Mouse (Mus musculus) mature B cell (primary cell): ENCODE results near the gene Ech1.

ENCODE experiments used
- in situ Hi-C: fragments of 300-500 bp; cut with MboI; formaldehyde crosslinking; loops from 2 replicates; pipeline ENCODE4 v1.14.3; 2019

The Ech1 gene

GRCm38 (mm10) chr7:28819571-28819970 lies 5.4 kb upstream of the Ech1 start:
- in situ Hi-C loops, result no loop called here

DNA sequence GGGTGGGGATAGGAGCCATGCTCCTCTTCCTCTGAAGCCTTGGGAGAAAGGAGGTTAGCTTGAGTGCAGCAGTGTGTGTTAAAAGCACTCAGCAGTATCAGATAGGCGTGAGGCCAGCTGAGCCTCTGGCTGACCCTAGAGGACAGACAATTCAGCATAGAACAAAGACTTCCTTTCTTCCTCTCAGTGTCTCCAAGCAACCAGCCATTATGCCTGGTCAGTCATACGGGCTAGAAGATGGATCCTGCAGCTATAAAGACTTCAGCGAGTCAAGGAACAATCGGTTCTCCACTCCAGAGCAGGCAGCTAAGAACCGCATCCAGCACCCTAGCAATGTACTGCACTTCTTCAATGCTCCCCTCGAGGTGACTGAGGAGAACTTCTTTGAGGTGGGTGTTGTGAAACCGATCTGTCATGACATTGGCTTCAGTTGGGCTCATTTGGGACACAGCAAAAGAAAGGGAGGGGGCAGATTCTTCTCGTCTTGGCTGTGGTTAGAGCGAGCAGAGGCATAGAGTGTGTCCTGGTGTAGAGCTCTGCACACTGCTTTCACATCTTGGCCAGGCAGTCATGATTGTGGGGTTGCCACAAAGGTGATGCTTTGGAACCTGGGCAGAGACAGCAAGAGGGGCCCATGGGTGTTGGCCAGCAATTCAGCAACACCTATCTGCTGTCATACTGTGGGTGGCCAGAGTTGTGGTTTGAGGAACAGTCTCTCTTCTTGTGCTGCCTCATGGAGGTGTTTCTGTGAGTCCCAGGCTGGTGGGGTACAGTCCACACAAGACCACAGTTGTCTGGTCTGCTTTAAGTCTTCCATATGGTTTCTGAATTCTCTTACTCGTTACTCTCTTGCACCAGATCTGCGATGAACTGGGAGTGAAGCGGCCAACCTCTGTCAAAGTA lies 4.4 kb upstream of the Ech1 start:
- in situ Hi-C loops, result no loop called here

DNA sequence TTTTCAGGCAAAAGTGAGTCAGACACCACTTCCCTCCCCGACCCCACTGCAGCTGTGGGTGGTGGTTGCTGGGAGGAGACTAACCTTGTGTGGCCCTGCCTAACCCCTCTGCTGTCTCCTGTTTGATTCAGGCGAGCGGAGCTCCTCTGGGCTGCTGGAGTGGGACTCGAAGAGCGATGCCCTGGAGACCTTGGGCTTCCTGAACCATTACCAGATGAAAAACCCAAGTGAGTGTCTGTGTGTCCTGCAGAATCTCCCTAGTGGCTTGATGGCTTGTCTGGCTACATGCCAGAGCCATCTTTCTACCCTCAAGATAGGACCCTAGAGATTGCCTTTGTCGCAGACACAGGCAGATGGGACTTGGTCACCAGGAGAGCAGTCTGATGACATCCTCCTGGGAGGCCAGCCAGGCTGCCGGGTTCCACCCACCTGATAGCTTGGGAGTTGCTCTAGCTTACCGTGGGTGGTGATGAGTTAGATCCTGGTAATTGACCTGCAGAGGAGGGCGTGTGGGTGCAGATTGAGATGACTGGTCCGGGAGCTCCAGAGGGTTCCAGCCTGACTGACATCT lies 3.7 kb upstream of the Ech1 start:
- in situ Hi-C loops, result no loop called here

- in situ Hi-C loops, result no loop called here
These were observed 2.5 kb upstream of the Ech1 start for GRCm38 (mm10) chr7:28822556-28822955.

DNA sequence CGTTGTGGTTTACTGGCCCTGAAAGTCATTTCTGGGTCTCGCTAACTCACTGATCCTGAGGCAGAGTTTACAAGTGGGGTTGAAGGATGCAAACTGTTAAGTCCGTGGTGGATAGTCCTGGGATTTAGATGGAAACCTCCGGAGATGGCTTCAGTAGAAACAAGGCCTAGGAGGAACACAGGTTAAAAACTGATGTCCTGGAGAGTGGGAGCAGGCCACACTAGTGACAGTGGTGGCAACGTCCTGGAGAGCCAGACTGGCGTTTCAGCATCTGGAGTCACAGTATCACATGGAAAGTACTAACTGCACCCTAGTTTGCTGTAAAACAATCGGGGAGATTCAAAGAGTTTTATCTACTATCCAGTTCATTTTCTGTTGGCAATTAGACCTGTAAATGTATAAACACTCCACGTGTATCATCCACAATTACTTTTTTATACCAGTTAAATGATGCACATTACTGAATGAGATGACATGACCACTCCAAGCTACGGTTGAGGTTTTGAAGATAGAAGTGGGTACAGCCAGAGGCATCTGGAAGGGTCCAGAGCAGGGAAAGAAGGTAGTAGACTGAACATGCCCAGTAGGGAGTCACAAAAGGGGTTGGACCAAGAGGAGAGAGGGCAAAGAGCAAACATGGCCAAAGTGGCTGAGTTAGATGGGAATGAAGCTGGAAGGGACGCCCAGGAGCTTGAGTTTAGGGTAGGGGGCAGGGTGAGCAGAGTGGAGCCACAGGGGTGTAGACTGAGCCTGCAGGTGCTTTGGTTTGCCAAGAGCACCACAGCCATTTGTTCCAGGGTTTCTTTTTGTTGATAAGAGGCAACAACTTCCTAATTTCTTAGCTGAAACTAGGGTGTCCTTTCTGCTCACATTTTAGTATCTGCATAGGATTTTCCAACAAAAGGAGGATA lies 1.8 kb upstream of the Ech1 start:
- in situ Hi-C loops, result no loop called here

DNA sequence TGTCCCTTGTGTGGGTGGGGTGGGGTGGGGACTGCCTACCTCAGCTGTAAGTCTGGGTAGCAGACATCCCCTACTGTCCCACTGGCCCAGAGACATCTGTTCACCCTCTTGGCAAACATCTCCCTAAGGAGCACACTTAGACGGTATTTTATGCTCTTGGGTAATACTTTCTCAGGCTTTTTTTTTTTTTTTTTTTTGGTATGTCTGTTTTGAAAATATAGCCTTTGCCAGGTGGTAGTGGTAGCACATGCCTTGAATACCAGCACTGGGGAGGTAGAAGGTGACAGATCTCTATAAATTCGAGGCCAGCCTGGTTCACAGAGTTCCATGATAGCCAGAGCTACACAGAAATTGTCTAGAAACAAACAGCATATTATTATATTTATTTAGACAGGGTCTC lies 1.1 kb upstream of the Ech1 start:
- in situ Hi-C loops, result no loop called here

- in situ Hi-C loops, result no loop called here
These were observed 827 bp downstream of the Ech1 start for GRCm38 (mm10) chr7:28825686-28826401.

DNA sequence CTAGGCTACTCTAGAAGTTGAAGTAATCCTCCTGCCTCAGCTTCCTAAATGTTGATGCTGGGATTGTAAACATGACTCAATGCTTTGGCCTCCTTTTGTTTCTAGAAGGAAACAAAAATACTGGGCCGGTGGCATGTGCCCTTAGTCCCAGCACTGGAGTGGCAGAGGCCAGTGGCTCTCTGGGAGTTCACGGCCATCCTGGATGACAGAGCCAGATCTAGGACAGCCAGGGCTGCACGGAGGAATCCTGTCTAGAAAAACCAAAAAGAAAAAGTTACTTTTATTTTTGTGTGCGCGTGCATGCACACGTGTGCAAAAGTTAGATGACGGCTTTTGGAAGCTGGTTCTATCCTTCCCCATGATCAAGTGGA lies 1.4 kb downstream of the Ech1 start:
- in situ Hi-C loops, result no loop called here

DNA sequence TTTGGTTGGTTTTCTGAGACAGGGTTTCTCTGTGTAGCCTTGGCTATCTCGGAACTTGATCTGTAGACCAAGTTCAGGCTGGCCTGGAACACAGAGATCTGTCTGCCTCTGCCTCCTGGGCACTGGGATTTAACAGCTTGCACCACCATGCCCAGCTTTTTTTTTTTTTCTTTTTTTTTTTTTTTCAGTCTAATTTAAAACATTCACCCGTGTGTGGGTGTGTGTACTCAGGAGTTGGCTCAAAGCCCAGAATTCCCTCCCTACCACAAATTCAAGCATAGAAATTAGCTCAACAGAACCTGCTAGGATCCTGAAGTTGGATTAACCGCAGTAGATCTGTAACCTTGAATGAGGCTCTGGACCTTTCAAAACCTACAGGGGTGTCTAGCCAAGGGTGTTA lies 2.3 kb downstream of the Ech1 start:
- in situ Hi-C loops, result no loop called here

DNA sequence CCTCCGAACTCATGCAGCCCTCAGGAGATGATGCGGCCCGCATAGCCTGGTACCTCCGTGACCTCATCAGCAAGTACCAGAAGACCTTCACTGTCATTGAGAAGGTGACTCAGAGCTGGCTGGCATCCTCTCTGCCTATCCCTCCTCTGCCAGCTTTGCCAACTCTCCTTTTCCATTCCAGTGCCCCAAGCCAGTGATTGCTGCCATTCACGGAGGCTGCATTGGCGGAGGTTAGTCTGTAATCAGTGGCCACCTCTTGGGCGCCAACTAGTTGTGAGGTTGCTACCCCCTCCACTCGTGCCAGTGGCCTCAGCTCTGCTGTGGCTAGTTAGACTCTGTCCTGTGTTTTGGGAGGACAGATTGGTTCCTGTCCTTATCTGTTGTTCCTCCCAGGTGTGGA lies 4.8 kb downstream of the Ech1 start:
- in situ Hi-C loops, result no loop called here

- in situ Hi-C loops, result no loop called here
These were observed 6.0 kb downstream of the Ech1 start for GRCm38 (mm10) chr7:28830981-28831380.

DNA sequence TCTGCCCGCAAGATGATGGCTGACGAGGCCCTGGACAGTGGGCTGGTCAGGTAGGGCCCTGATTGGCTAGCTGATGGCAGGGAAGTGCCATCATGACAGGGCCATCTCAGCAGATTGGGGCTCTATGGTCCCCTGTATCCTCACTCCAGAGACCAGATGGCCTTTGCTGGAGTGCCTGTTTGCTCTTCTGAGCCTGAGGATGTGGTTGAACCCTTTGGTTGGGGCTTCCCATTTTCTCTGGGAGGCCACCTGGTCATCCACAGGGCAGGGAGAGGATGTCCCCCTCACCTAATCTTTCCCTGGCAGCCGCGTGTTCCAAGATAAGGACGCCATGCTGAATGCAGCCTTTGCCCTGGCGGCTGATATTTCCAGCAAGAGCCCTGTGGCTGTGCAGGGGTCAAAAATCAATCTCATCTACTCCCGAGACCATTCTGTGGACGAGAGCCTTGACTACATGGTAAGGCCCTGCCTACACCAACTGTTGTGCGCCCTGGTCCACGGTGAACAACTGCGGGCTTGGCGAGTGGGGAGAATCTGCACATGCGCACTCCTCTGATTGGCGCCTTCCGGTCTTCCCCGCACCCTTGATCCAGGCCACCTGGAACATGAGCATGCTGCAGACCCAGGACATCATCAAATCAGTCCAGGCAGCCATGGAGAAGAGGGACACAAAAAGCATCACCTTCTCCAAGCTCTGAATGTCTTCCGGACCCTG lies 6.6 kb downstream of the Ech1 start:
- in situ Hi-C loops, result no loop called here

DNA sequence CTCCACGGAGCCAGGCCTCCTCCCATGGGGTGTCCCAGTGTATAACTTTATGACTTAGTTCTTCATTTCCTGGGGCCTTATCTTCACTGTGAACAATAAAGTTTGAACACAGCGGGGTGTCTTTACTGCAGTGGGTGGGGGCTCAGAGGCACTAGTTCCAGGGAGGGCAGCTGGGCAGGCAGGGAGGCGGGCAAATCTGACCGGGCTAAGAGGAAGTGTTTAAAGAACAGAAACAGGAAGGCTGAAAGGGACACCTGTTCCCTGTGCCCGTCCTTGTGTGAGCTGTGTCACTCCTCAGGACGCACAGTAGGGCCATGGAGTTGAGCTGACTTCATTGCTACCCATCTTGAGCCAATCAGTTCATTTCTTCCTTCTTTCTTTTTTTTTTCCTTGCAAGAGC lies 7.1 kb downstream of the Ech1 start:
- in situ Hi-C loops, result no loop called here

DNA sequence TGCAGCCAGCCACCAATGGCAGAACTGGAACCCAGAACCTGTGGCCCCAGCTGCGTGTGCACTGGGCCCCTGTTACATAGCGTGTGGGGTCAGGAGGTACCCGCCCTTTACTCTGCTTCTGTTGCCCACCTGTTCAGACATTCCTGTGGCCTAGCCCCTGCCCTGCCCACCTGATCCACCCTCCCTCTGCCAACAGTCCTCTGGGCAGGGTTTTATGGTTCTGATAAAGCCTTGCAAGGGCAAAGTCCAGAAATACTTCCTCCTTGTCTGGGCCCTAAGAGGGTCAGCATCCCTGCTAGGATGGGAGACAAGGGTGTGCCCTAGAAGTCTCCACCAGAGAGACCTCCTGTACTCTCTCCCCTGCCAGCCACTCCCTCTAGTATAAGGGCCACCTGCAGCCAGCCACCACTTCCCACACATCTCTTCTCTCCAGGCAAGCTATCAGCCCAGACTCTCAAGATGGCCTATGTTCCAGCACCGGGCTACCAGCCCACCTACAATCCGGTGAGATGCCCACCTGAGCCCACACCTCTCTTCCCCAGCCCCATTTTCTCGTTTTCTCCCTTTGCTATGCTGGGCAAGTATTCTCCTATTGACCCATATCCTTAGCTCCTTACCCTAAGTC lies 8.8 kb downstream of the Ech1 start, which contains the start of gene Lgals4:
Gene Lgals4 (plus strand): TSS at position 132 of the 625 bp plus-strand sequence.
- in situ Hi-C loops, result no loop called here

DNA sequence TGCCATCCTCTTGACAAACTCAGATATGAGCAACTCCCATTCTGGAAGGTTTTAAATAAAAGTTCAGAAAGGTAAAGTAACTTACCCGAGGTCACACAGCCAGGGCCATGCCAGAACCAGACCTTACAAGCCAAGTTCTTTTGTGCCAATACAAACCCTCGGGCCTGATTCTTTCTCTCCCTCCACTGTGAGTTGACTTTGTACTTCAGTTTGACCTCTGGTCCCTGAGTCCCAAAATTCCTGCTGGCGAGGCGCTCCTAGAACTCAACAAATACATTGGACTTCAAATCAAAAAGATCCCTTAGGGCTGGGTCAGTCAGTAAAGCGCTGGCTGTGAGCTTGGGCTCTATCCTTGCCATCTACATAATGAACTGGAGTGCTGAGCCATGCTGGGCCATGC lies 11.9 kb downstream of the Ech1 start:
- in situ Hi-C loops, result no loop called here

- in situ Hi-C loops, result no loop called here
These were observed 13.3 kb downstream of the Ech1 start for GRCm38 (mm10) chr7:28838331-28838730.

DNA sequence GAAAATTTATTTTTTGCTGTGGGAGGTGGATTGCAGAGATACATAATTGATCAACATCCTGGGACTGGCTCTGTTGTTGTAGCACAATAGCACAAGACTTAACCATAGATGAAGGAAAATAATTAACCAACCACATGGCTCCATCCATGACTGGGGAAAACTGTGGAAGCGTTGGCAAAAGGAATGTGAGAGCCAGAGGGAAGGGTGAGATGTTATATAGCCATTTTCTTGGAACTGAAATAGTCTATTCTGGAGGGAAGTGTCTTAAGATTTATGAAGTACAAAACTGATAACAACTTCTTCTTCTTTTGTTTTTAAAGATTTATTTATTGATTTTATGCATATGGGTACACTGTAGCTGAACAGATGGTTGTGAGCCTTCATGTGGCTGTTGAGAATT lies 22.3 kb downstream of the Ech1 start:
- in situ Hi-C loops, result no loop called here

DNA sequence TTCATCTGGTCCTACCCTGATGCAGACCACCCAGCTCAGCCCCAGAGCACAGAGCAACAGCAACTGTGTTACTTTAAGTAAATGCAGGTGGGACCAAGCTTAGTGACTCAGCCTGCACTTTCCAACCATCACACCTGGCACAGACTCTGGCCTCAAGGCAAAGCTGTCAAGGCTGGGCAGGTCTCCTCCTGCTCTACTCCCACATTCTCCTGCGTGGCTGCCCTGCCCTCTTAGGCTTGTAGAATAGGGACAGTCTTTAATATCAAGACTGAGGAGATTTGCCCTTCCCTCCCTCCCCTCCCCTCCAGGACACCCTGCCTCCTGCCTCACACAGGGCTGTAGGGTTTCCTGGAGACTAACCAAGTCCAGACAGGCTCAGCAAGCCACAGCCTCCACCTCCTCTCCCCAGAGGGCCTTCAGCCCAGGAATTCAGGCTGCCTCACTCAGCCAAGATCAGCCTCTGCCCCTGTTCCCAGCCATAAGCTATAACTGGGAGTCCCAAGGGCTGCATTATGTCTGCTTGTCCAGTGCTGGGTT lies 24.8 kb downstream of the Ech1 start:
- in situ Hi-C loops, result no loop called here

DNA sequence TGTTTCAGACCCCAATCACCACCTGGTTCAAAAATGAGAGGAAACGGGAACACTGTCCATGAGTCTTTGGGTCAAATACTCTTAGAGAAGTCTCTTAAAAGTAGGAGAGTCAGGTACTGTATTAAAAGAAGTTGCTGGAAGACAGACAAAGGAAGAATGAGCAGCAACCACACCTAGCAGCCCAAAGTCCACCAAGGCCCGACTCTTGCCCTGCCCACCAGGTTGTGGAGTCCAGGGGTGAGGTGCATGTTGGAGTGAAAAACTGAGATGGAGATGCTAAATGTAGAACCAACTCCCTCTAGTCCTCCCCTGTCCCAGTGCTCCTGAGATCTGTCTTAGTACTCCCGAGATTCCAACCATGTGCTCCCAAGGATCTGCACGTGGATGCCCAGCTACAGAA lies 25.6 kb downstream of the Ech1 start:
- in situ Hi-C loops, result no loop called here

DNA sequence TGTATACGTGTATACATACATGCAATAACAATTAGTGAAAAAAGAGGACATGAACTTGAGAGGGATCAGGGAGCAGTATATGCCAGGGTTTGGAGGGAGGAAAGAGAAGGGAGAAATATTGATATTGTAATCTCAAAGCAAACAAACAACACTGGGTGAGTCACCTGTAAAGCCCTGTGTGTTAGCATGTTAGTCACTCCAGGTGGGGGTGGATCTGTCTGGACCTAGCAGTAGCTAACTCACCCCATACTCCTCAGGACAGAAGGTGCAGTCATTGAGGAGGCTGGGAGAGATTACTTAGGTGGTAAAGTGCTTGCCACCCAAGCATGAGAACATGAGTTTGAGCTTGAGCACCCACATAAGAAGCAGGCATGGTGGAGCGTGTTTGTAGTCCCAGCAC lies 34.9 kb downstream of the Ech1 start:
- in situ Hi-C loops, result no loop called here

GRCm38 (mm10) chr7:28860898-28861297 lies 35.9 kb downstream of the Ech1 start:
- in situ Hi-C loops, result no loop called here
